Comparison of ENCODE assay signal across 8 mouse cellular contexts in the genomic region with DNA sequence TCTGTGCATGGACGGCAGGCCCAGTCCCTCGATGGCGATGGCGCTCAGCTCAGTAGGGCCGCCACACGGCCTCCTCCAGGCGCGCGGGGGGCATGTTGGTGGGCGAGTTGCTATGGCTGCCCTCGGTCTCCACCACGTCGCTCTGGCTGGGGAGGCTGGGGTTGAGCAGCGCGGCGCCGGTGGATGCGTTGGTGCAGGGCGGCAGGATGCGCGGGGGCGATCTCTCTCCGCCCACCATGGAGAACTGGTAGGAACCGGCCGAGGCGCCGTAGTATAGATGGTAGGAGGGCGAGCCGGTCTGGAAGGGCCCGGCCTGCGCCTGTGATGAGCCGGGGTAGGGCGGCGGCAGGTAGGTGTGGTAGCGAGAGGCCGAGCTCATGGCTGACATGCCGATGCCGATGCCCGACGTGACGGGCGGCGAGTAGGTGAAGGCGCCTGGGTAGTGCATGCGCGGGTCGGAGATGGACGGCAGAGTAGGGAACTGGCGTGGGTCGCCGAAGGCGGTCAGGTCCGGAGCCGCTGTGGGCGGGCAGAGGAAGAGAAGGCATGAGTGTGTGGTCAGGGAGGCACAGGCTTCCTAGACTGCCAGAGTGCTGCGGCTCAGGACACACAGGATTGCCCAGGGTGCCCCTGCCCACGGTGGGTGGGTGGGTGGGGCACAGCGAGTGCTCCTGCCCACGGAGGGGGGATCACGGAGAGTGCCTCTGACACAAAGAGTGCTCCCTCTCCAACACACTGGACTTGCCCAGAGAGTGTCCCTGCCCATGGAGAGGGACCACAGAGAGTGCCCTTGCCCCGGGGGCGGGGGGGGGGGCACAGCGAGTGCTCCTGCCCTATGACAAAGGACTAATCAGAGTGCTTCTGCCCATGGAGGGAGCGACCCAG.
A peak's percentile ranks its signal among the peaks of the same experiment; 100 is the strongest.
DNase-seq lines count a peak whose midpoint lies in the region; ATAC-seq lines count a peak whose summit lies in the region.

No protein-coding gene starts in this region.

- DNase-seq in left cerebral cortex, postnatal 36 days (ENCODE audit: low spot score in 2 of 2): peak; percentile 10 to 30
- no peak for DNase-seq in left cerebral cortex, postnatal 4 days
- peak; percentile 66 for DNase-seq in limb, embryonic 11.5 days (ENCODE audit: low spot score)
- DNase-seq in thymus, postnatal 14 days: no peak
- DNase-seq in adrenal gland, adult 8-10 months: no peak
- no peak for DNase-seq in adrenal gland, postnatal 25 days

- H3K36me3 ChIP-seq in forebrain, embryonic 13.5 days (ENCODE audit: poor library complexity, severe bottlenecking): no peaks in the 10 kb centered on the region
- no peaks in the 10 kb centered on the region for H3K36me3 ChIP-seq in limb, embryonic 11.5 days (ENCODE audit: control insufficient read depth, insufficient read depth, low read length)
- H3K36me3 ChIP-seq in neural tube, embryonic 13.5 days: no peaks in the 10 kb centered on the region

- H3K27ac ChIP-seq in forebrain, embryonic 13.5 days: no peak overlapping the region
- no peak overlapping the region for H3K27ac ChIP-seq in limb, embryonic 11.5 days (replicated peaks; ENCODE audit: low read depth, low read length)
- H3K27ac ChIP-seq in neural tube, embryonic 13.5 days (replicated peaks): no peak overlapping the region

- no peaks in the 10 kb centered on the region for H3K9me3 ChIP-seq in forebrain, embryonic 13.5 days (replicated peaks)
- no peaks in the 10 kb centered on the region for H3K9me3 ChIP-seq in limb, embryonic 11.5 days (ENCODE audit: control insufficient read depth, low read length)
- H3K9me3 ChIP-seq in neural tube, embryonic 13.5 days: no peaks in the 10 kb centered on the region

- peak overlapping the region; percentile 66 for H3K4me2 ChIP-seq in forebrain, embryonic 13.5 days
- H3K4me2 ChIP-seq in limb, embryonic 11.5 days (ENCODE audit: low read depth, severe bottlenecking): peak overlapping the region; percentile 49
- peak overlapping the region; percentile 58 for H3K4me2 ChIP-seq in neural tube, embryonic 13.5 days

- H3K9ac ChIP-seq in forebrain, embryonic 13.5 days: peak overlapping the region; percentile 54
- H3K9ac ChIP-seq in limb, embryonic 11.5 days (ENCODE audit: low read length): peak overlapping the region; percentile 58
- H3K9ac ChIP-seq in neural tube, embryonic 13.5 days: peak overlapping the region; percentile 58

- WGBS in forebrain, embryonic 13.5 days: 8% methylated on average over 63 of the region's 64 CpGs
- WGBS in limb, embryonic 11.5 days: 9% methylated on average over 63 of the region's 64 CpGs
- WGBS in neural tube, embryonic 13.5 days: 13% methylated on average over 61 of the region's 64 CpGs

- peaks cover 81% of the 10 kb centered on the region for H3K27me3 ChIP-seq in forebrain, embryonic 13.5 days
- H3K27me3 ChIP-seq in limb, embryonic 11.5 days (ENCODE audit: control insufficient read depth, insufficient read depth, low read length): peaks cover 9% of the 10 kb centered on the region; the same call in 1 of the 2 replicates
- peaks cover 47% of the 10 kb centered on the region for H3K27me3 ChIP-seq in neural tube, embryonic 13.5 days

- intact Hi-C loops in left cerebral cortex, postnatal 36 days (cut with DNase I): no loop called here
- intact Hi-C loops in left cerebral cortex, postnatal 4 days (cut with DNase I): no loop called here

- peaks cover 43% of the 10 kb centered on the region for H3K4me1 ChIP-seq in forebrain, embryonic 13.5 days
- peaks cover 25% of the 10 kb centered on the region for H3K4me1 ChIP-seq in limb, embryonic 11.5 days (ENCODE audit: control insufficient read depth, insufficient read depth, low read length)
- peaks cover 23% of the 10 kb centered on the region for H3K4me1 ChIP-seq in neural tube, embryonic 13.5 days (replicated peaks)

- ATAC-seq in forebrain, embryonic 13.5 days: peak; percentile 57
- peak; percentile 36; the same call in 1 of the 2 replicates for ATAC-seq in limb, embryonic 11.5 days (ENCODE audit: insufficient number of reproducible peaks, low FRiP score, low TSS enrichment, low read depth)
- peak; percentile 70 for ATAC-seq in neural tube, embryonic 13.5 days (ENCODE audit: low read depth)

- H3K4me3 ChIP-seq in forebrain, embryonic 13.5 days: peak overlapping the region; percentile 40
- H3K4me3 ChIP-seq in limb, embryonic 11.5 days (ENCODE audit: low read depth, low read length): peak overlapping the region; percentile 38
- peak overlapping the region; percentile 38 for H3K4me3 ChIP-seq in neural tube, embryonic 13.5 days

Comparison
In these comparisons a context has a peak if more than half of its experiments do, and no peak if none do; other contexts are left out.
1. DNase-seq: peak in left cerebral cortex, postnatal 36 days (2 of 2) and limb, embryonic 11.5 days (single experiment); none in left cerebral cortex, postnatal 4 days (single experiment), thymus, postnatal 14 days (single experiment), adrenal gland, adult 8-10 months (single experiment) and adrenal gland, postnatal 25 days (single experiment).
2. Peak in every context shown above with its lines, with median percentiles within 50 percentile points of each other: ATAC-seq, H3K4me2 ChIP-seq, H3K4me3 ChIP-seq and H3K9ac ChIP-seq.